Mouse (Mus musculus) G1E (cell line): ENCODE results near the gene Phgr1.

Experiments
- CTCF ChIP-seq: IDR thresholded peaks from 2 replicates; pipeline ENCODE4 v1.5.1; 2012; ENCODE audit warnings: low read depth, low read length, inconsistent platforms, mixed read lengths
- GATA1 ChIP-seq: IDR thresholded peaks from 2 replicates; pipeline ENCODE4 v1.6.1; 2012; ENCODE audit warnings: borderline replicate concordance, low read length, inconsistent platforms, mixed read lengths

- no peak for TF ChIP-seq CTCF
- TF ChIP-seq GATA1: no peak
Measured at GRCm38 (mm10) chr2:118763469-118763868, 9.1 kb upstream of the Phgr1 start.
